Mouse (Mus musculus) heart, embryonic 14.5 days (tissue): ENCODE measurements around the gene Mogs. TPM values are rescaled to one million over a fixed set of nuclear protein-coding genes. Genes with fewer than 3 reads are reported as not detected.

Source experiments
- ATAC-seq: fragments of 200-750 bp; cut with Nextera tagmentation; 2 replicates; pipeline ENCODE4 v1.8.0; 2017; ENCODE audit warnings: low read depth, moderate TSS enrichment; ENCODE audit not compliant: insufficient number of reproducible peaks, insufficient read depth, low FRiP score
- H3K27ac ChIP-seq, 2 experiments: fragments of 200-500 bp in 1 of 2; fragments of 300-500 bp in 1 of 2; sonication (generic) in 1 of 2; replicated peaks in 1 of 2; 2 replicates each; pipeline ENCODE4 v1.5.1; 2012 to 2014; ENCODE audit warnings: low read depth in 2 of 2, low read length in 2 of 2, control low read depth in 1 of 2, mild to moderate bottlenecking in 1 of 2, mixed read lengths in 1 of 2; ENCODE audit not compliant: control insufficient read depth in 1 of 2, insufficient read depth in 1 of 2
- H3K27me3 ChIP-seq: fragments of 300-500 bp; sonication (generic); 2 replicates; pipeline ENCODE4 v1.6.1; 2014; ENCODE audit warnings: mild to moderate bottlenecking, low read length, control low read depth; ENCODE audit not compliant: control insufficient read depth, insufficient read depth
- H3K36me3 ChIP-seq: fragments of 300-500 bp; sonication (generic); 2 replicates; pipeline ENCODE4 v1.6.1; 2014; ENCODE audit warnings: mild to moderate bottlenecking, control low read depth, low read length, mixed read lengths; ENCODE audit not compliant: control insufficient read depth, insufficient read depth
- H3K4me1 ChIP-seq, 2 experiments: fragments of 200-500 bp in 1 of 2; fragments of 300-500 bp in 1 of 2; sonication (generic) in 1 of 2; 2 replicates each; pipeline ENCODE4 v1.6.1; 2012 to 2014; ENCODE audit warnings: low read length in 2 of 2, control low read depth in 1 of 2, mixed read lengths in 1 of 2; ENCODE audit not compliant: control insufficient read depth in 2 of 2, insufficient read depth in 2 of 2
- H3K4me2 ChIP-seq: fragments of 300-500 bp; sonication (generic); 2 replicates; pipeline ENCODE4 v1.6.1; 2014; ENCODE audit warnings: mild to moderate bottlenecking, low read length
- H3K4me3 ChIP-seq, 2 experiments: fragments of 200-500 bp in 1 of 2; fragments of 300-500 bp in 1 of 2; sonication (generic) in 1 of 2; 2 replicates each; pipeline ENCODE4 v1.5.1; 2012 to 2014; ENCODE audit warnings: low read length in 2 of 2, mild to moderate bottlenecking in 2 of 2, control low read depth in 1 of 2, low read depth in 1 of 2, moderate library complexity in 1 of 2; ENCODE audit not compliant: control insufficient read depth in 1 of 2, insufficient read depth in 1 of 2
- H3K9ac ChIP-seq: fragments of 300-500 bp; sonication (generic); 2 replicates; pipeline ENCODE4 v1.6.1; 2014; ENCODE audit warnings: mild to moderate bottlenecking, low read length
- H3K9me3 ChIP-seq: fragments of 300-500 bp; sonication (generic); 2 replicates; pipeline ENCODE4 v1.6.1; 2016; ENCODE audit warnings: low read length, control low read depth; ENCODE audit not compliant: control insufficient read depth
- WGBS: fragments of 180-500 bp; shearing (Covaris S2); extraction: QIAGEN DNeasy Blood & Tissue Kit; methylation state at CpG from one replicate; pipeline ENCODE4 v1.1.7; 2014; 5-methylcytosine and 5-hydroxymethylcytosine counted together
- polyA plus RNA-seq: library from polyadenylated mRNA; unstranded; fragments of >200 nt; fragmentation: Nextera tagmentation; extraction: Ambion mirVana; gene quantifications from 2 replicates; pipeline ENCODE4 v1.2.1, GENCODE M21; 2014

Mogs gene
- polyA plus RNA-seq, 1 experiment from 2014 or later = 21.6 TPM

GRCm38 (mm10) chr6:83070311-83071219, 44.7 kb upstream of the Mogs start:
- no peaks in the 10 kb centered on the region for H3K9me3 ChIP-seq
- no peak overlapping the region for H3K27ac ChIP-seq
- ATAC-seq = no peak
- under 1% methylated on average over 56 of the region's 58 CpGs for WGBS
- peak overlapping the region in 1 of 2 experiments; percentile 25; a peak in 2 of 4 replicates for H3K4me3 ChIP-seq
- H3K9ac ChIP-seq = no peak overlapping the region
- H3K4me1 ChIP-seq = peaks cover 0 to 16% of the 10 kb centered on the region in 2 experiments; a peak in 3 of 4 replicates
- peaks cover 98% of the 10 kb centered on the region for H3K27me3 ChIP-seq
- H3K4me2 ChIP-seq = peak overlapping the region; percentile 40
- no peaks in the 10 kb centered on the region for H3K36me3 ChIP-seq

DNA sequence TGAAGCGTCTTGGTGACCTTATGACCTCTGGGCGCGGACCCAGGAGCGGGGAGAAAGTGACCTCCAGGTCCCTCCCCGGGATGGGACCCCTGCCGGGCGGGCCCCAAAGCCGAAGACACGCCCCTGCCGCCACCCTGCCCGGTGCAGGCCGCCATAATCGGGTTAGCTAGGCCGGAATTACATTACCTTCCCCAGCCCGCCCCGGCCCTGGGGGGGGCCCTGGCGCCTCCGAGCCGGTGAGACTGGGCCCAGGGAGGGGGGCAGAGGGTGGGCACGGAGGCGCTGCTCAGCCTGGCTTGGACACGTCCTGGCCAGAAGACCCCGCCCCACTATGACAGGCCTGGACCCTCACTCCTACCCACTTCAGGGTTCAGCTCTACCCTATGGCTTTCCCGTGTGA, 44.1 kb upstream of the Mogs start:
- H3K4me2 ChIP-seq = no peak overlapping the region

GRCm38 (mm10) chr6:83074979-83075378, 40.3 kb upstream of the Mogs start:
- WGBS = 11% methylated on average over 2 of the region's 2 CpGs
- H3K36me3 ChIP-seq = peaks cover 1% of the 10 kb centered on the region; the same call in 1 of the 2 replicates
- ATAC-seq = no peak

More for the DNA sequence above, 44.1 kb upstream of the Mogs start:
- H3K9me3 ChIP-seq = no peaks in the 10 kb centered on the region
- no peak overlapping the region for H3K9ac ChIP-seq
- ATAC-seq = 0 out of 2 replicates have a peak, but pooled peaks have one; percentile 37
- H3K4me3 ChIP-seq = peak overlapping the region in 1 of 2 experiments; percentile 11; a peak in 1 of 4 replicates
- H3K27ac ChIP-seq = no peak overlapping the region
- H3K4me1 ChIP-seq = peaks cover 0 to 16% of the 10 kb centered on the region in 2 experiments; a peak in 3 of 4 replicates
- 1% methylated on average over 20 of the region's 24 CpGs for WGBS
- no peaks in the 10 kb centered on the region for H3K36me3 ChIP-seq
- peaks cover 98% of the 10 kb centered on the region for H3K27me3 ChIP-seq

GRCm38 (mm10) chr6:83077630-83078323, 37.5 kb upstream of the Mogs start, which contains the start of gene Pcgf1:
Gene Pcgf1, plus strand, starts transcription at chr6:83077869.
- peaks cover 51% of the 10 kb centered on the region for H3K27me3 ChIP-seq
- H3K9ac ChIP-seq = peak within 1 kb of the TSS; percentile 85
- peak; percentile 54 for ATAC-seq
- peaks cover 19% of the 10 kb centered on the region for H3K36me3 ChIP-seq
- H3K27ac ChIP-seq = peak within 1 kb of the TSS; percentile 71 to 82
- under 1% methylated on average over 53 of the region's 54 CpGs for WGBS
- peak within 1 kb of the TSS; percentile 100 for H3K4me2 ChIP-seq
- no peaks in the 10 kb centered on the region for H3K9me3 ChIP-seq
- peak within 1 kb of the TSS; percentile 78 to 91 for H3K4me3 ChIP-seq
- peaks cover 4 to 8% of the 10 kb centered on the region in 2 experiments; a peak in 3 of 4 replicates for H3K4me1 ChIP-seq

More at GRCm38 (mm10) chr6:83074979-83075378, 40.3 kb upstream of the Mogs start:
- Histone ChIP-seq H3K27me3 (peaks cover 71% of the 10 kb centered on the region), H3K4me1 (peaks cover 4 to 18% of the 10 kb centered on the region in 2 experiments; a peak in 3 of 4 replicates), H3K4me3 (no peak overlapping the region), H3K9ac (no peak overlapping the region), H3K27ac (no peak overlapping the region), H3K4me2 (no peak overlapping the region), H3K9me3 (no peaks in the 10 kb centered on the region)

DNA sequence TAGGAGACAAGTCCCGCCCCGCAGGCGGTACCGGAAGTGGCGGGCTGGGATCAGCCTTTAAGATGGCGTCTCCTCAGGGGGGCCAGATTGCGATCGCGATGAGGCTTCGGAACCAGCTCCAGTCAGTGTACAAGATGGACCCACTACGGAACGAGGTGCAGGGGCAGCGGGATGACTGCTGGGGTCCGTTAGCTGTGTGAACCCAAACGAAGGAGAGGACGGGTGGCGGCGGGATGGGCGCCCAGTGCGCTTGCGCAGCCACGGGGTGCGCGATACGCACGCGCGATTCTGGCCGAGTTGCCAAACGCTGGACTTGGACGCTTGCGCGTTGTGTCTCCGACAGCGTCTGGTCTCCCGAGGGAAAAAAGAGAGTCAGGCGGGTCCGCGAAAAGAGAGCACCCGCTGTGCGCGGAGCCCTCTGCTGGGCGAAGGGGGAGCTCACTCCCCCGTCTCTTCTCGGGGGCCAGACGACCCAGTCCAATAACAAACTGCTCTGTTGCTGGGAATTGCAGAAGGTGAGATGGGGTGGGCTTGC, 36.9 kb upstream of the Mogs start:
- peak overlapping the region; percentile 78 to 91 for H3K4me3 ChIP-seq
- H3K36me3 ChIP-seq = peaks cover 19% of the 10 kb centered on the region
- H3K9ac ChIP-seq = peak overlapping the region; percentile 85
- H3K4me1 ChIP-seq = peaks cover 4 to 8% of the 10 kb centered on the region in 2 experiments; a peak in 3 of 4 replicates
- peaks cover 54% of the 10 kb centered on the region for H3K27me3 ChIP-seq
- H3K4me2 ChIP-seq = peak overlapping the region; percentile 100
- ATAC-seq = peak; percentile 92
- peak overlapping the region; percentile 71 to 82 for H3K27ac ChIP-seq
- no peaks in the 10 kb centered on the region for H3K9me3 ChIP-seq
- WGBS = under 1% methylated on average over 46 of the region's 46 CpGs

DNA sequence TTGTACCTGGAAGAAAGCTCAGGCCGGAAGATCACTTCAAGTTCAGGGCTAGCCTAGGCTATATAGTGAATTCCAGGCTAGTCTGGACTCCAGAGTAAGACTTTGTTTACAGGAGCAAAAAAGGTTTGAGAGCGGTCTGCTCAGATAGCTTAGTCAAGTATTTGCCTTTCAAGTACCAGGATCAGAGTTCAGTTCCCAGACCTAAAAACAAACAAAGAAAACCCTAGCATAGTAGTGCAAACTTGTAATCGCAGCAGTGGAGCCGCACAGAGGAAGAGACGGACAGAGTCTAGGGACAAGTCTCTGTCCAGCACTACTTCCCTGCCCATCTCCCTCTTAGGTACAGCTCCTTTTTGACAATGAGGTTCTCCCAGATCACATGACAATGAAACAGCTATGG, 35.1 kb upstream of the Mogs start:
- Histone ChIP-seq H3K4me3 (no peak overlapping the region), H3K27me3 (peaks cover 54% of the 10 kb centered on the region), H3K4me2 (no peak overlapping the region), H3K9me3 (no peaks in the 10 kb centered on the region), H3K4me1 (peaks cover 4 to 8% of the 10 kb centered on the region in 2 experiments; a peak in 3 of 4 replicates), H3K36me3 (peaks cover 19% of the 10 kb centered on the region), H3K27ac (no peak overlapping the region), H3K9ac (no peak overlapping the region)
- 96% methylated on average over 5 of the region's 5 CpGs for WGBS
- ATAC-seq = no peak

DNA sequence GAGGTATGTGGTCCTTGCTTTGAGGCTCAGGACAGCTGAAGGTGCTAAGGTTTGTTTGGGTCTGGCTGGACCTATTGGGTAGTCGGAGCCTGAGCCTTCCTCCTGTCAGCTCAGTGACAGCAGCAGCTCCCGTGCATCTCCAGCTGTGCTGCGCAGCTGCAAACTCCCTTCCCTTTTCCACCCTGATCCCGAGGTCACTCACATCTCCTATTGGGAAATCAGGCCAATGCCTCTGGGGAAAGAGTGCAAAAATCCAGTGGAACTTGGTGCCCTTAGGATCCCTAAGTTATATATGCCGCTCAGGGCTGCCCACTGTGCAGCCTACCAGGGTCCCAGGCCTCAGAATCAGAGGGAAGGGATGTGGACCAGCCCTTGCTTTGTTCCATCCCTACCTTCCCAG, 31.8 kb upstream of the Mogs start:
- H3K27ac ChIP-seq = no peak overlapping the region
- no peak overlapping the region for H3K9ac ChIP-seq
- peaks cover 9 to 26% of the 10 kb centered on the region in 2 experiments; a peak in 3 of 4 replicates for H3K4me1 ChIP-seq
- ATAC-seq = no peak
- H3K4me2 ChIP-seq = no peak overlapping the region
- H3K4me3 ChIP-seq = no peak overlapping the region
- peaks cover 63% of the 10 kb centered on the region for H3K27me3 ChIP-seq
- 14% methylated on average over 5 of the region's 5 CpGs for WGBS
- H3K9me3 ChIP-seq = no peaks in the 10 kb centered on the region
- peaks cover 19% of the 10 kb centered on the region for H3K36me3 ChIP-seq
